Mouse (Mus musculus) liver, embryonic 14.5 days (tissue): Measurements from ENCODE around the gene Hoxc10.

Source experiments
- CTCF ChIP-seq: IDR thresholded peaks from 2 replicates; pipeline ENCODE4 v1.5.1; 2016; ENCODE audit warnings: antibody characterized with exemption, low read depth, control low read depth
- EP300 ChIP-seq: IDR thresholded peaks from 2 replicates; pipeline ENCODE4 v1.6.1; 2016; ENCODE audit warnings: antibody characterized with exemption, low read depth

DNA sequence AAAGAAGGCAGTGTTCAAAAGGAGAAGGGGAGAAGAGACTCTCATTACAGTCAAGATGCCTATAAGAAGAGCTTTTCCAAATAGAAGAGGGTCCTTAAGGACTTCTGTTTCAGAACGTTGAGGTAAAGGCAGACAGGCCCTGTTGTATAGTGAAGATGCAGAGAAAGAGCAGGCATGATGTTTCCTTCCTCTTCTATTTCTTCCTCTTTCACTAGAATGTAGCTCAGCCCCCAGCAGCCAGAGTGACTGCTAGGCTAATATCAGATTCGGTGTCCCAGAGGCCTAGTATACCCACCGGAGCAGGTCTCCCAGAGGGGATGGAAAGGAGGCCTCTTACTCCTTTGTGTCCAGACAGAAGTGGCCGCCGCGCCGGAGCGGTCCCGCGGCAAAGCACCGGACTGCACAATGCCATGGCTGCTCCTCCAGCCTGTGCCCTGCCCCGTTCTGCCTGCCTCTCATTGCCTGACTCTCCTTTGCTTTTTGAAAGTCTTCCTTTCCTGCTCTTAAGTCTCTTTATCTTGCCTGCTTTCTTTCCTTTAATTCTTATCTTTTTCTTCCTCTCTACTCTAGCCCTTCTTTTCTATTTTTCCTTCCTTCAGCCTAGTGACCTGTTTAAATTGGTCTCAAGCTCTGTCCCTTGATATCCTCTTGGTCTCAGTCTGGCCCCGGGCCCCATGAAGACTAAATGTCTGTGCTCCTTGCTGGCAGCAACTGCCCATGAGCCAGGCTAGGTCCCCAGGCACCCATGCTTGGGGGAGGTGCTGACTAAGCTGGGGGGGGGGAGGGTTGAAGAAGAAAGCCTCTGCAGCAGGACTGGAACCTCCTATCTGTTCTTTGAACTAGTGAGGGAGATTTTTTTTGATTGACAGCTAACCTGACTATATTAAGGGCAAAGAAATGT is 12.3 kb downstream of the Hoxc10 start:
- TF ChIP-seq CTCF, result no peak
- no peak for TF ChIP-seq EP300
